ENCODE assay signal across 9 mouse cellular contexts in genomic region chr13:45511706-45512435, GRCm38 (mm10). TPM values are rescaled to one million over a fixed set of nuclear protein-coding genes. Genes with fewer than 3 reads are reported as not detected.
DNase-seq lines count a peak whose midpoint lies in the region; ATAC-seq lines count a peak whose summit lies in the region.
"Had no signal": no experiment of that assay in that cellular context is flagged by ENCODE, and none has a peak within 500 bp of the region (broad histone marks: within the 10 kb centered on the region; RNA-seq: fewer than 3 reads in every experiment).

No protein-coding gene starts in this region.

- peak overlapping the region; percentile 15 for H3K4me2 ChIP-seq in heart, embryonic 14.5 days (ENCODE audit: low read length)
- H3K4me2 ChIP-seq in neural tube, embryonic 11.5 days (ENCODE audit: low read depth) = no peak overlapping the region

- H3K27ac ChIP-seq in heart, embryonic 14.5 days (replicated peaks in 1 of 2; ENCODE audit: control insufficient read depth in 1 of 2, insufficient read depth in 1 of 2, low read depth in 2 of 2, low read length in 2 of 2) = peak overlapping the region; percentile 18 to 67; a peak in 3 of 4 replicates
- H3K27ac ChIP-seq in neural tube, embryonic 11.5 days (ENCODE audit: low read depth, low read length) = 0 out of 2 replicates have a peak overlapping the region, but pooled peaks have one; percentile 27
- peak overlapping the region; percentile 50; the same call in 1 of the 2 replicates for H3K27ac ChIP-seq in limb, embryonic 10.5 days

- H3K4me1 ChIP-seq in heart, embryonic 14.5 days (ENCODE audit: control insufficient read depth in 2 of 2, insufficient read depth in 2 of 2, low read length in 2 of 2) = peaks cover 53 to 80% of the 10 kb centered on the region in 2 experiments
- 0 out of 2 replicates have a peak, but pooled peaks cover 8% of the 10 kb centered on the region for H3K4me1 ChIP-seq in neural tube, embryonic 11.5 days (ENCODE audit: control insufficient read depth, insufficient read depth, low read length)
- H3K4me1 ChIP-seq in limb, embryonic 10.5 days = peaks cover 61% of the 10 kb centered on the region

- no peaks in the 10 kb centered on the region for H3K9me3 ChIP-seq in heart, embryonic 14.5 days (ENCODE audit: control insufficient read depth, low read length)
- no peaks in the 10 kb centered on the region for H3K9me3 ChIP-seq in neural tube, embryonic 11.5 days (ENCODE audit: control insufficient read depth, low read length)
- H3K9me3 ChIP-seq in limb, embryonic 10.5 days (replicated peaks) = no peaks in the 10 kb centered on the region

- 58% methylated on average over 6 of the region's 6 CpGs for WGBS in heart, embryonic 14.5 days
- 87% methylated on average over 6 of the region's 6 CpGs for WGBS in neural tube, embryonic 11.5 days
- 93% methylated on average over 6 of the region's 6 CpGs for WGBS in limb, embryonic 10.5 days

- DNase-seq in heart, postnatal 25 days (ENCODE audit: low spot score) = no peak
- DNase-seq in neural tube, embryonic 11.5 days (ENCODE audit: low spot score) = no peak
- no peak for DNase-seq in neural tube, embryonic 10.5 days (ENCODE audit: extremely low spot score, low spot score)
- DNase-seq in limb, embryonic 10.5 days (ENCODE audit: low spot score) = no peak
- DNase-seq in cerebellum, adult 8-10 months = no peak
- DNase-seq in thymus, postnatal 10 days (ENCODE audit: low spot score in 2 of 2) = no peak
- DNase-seq in cerebellum, postnatal 4 days (ENCODE audit: low spot score in 2 of 2) = no peak
- DNase-seq: thymus, postnatal 4 days had no signal

- peak overlapping the region; percentile 40 for H3K9ac ChIP-seq in heart, embryonic 14.5 days (ENCODE audit: low read length)
- no peak overlapping the region for H3K9ac ChIP-seq in neural tube, embryonic 11.5 days (ENCODE audit: low read length)

- no peaks in the 10 kb centered on the region for H3K27me3 ChIP-seq in heart, embryonic 14.5 days (ENCODE audit: control insufficient read depth, insufficient read depth, low read length)
- 0 out of 2 replicates have a peak, but pooled peaks cover 5% of the 10 kb centered on the region for H3K27me3 ChIP-seq in neural tube, embryonic 11.5 days (ENCODE audit: control insufficient read depth, insufficient read depth, low read length)
- H3K27me3 ChIP-seq in limb, embryonic 10.5 days (ENCODE audit: low read depth, poor library complexity, severe bottlenecking) = peaks cover 22% of the 10 kb centered on the region

- ATAC-seq in heart, embryonic 14.5 days (ENCODE audit: insufficient number of reproducible peaks, insufficient read depth, low FRiP score, low read depth) = no peak
- no peak for ATAC-seq in neural tube, embryonic 11.5 days (ENCODE audit: insufficient read depth, low FRiP score, low TSS enrichment)

- intact Hi-C loops in heart, postnatal 25 days (cut with DNase I) = no loop called here

- peaks cover 12% of the 10 kb centered on the region; the same call in 1 of the 2 replicates for H3K36me3 ChIP-seq in heart, embryonic 14.5 days (ENCODE audit: control insufficient read depth, insufficient read depth, low read length)
- no peaks in the 10 kb centered on the region for H3K36me3 ChIP-seq in neural tube, embryonic 11.5 days (ENCODE audit: control insufficient read depth, insufficient read depth, low read length)
- H3K36me3 ChIP-seq in limb, embryonic 10.5 days = no peaks in the 10 kb centered on the region

- H3K4me3 ChIP-seq in heart, embryonic 14.5 days (ENCODE audit: control insufficient read depth in 1 of 2, insufficient read depth in 1 of 2, low read depth in 1 of 2, low read length in 2 of 2) = no peak overlapping the region
- no peak overlapping the region for H3K4me3 ChIP-seq in neural tube, embryonic 11.5 days (ENCODE audit: low read depth, low read length)
- no peak overlapping the region for H3K4me3 ChIP-seq in limb, embryonic 10.5 days

RNA-seq across cellular contexts. Expression of gene Gmpr, which starts 4.6 kb away (rescaled TPM):
- polyA plus RNA-seq in heart, embryonic 14.5 days (2014; fragmentation: Nextera tagmentation; extraction: Ambion mirVana) = 202 and 210 TPM in 2 replicates
- total RNA-seq in heart, postnatal 25 days (2021) = 100 to 1,000 TPM; 167 to 189 TPM
- 27.7 and 29.1 TPM in 2 replicates for polyA plus RNA-seq in neural tube, embryonic 11.5 days (2014; fragmentation: Nextera tagmentation; extraction: Ambion mirVana)
- 25.2 and 27.8 TPM in 2 replicates for polyA plus RNA-seq in limb, embryonic 10.5 days (2016; fragmentation: Nextera tagmentation; extraction: Ambion mirVana)
